Mouse (Mus musculus) small intestine, adult 2 months (tissue): ENCODE results near the gene Sh3bp4. TPM values are rescaled to one million over a fixed set of nuclear protein-coding genes. Genes with fewer than 3 reads are reported as not detected.

Experiments
- H3K27ac ChIP-seq: fragments of 200-500 bp; 2 replicates; pipeline ENCODE4 v1.5.1; 2012; ENCODE audit warnings: low read depth, low read length, control low read depth, inconsistent platforms; ENCODE audit not compliant: insufficient read depth
- H3K27me3 ChIP-seq: fragments of 200-500 bp; 2 replicates; pipeline ENCODE4 v1.6.1; 2012; ENCODE audit warnings: mild to moderate bottlenecking, moderate library complexity, low read length, inconsistent platforms; ENCODE audit not compliant: control insufficient read depth, insufficient read depth
- H3K36me3 ChIP-seq: fragments of 200-500 bp; 2 replicates; pipeline ENCODE4 v1.6.1; 2012; ENCODE audit warnings: mild to moderate bottlenecking, low read length, control low read depth, inconsistent platforms; ENCODE audit not compliant: control insufficient read depth, insufficient read depth
- H3K4me1 ChIP-seq: fragments of 200-500 bp; 2 replicates; pipeline ENCODE4 v1.6.1; 2012; ENCODE audit warnings: low read length, inconsistent platforms, mixed read lengths; ENCODE audit not compliant: control insufficient read depth, insufficient read depth, insufficient read length
- H3K4me3 ChIP-seq: fragments of 200-500 bp; 2 replicates; pipeline ENCODE4 v1.5.1; 2012; ENCODE audit warnings: low read depth, mild to moderate bottlenecking, control low read depth, inconsistent platforms, low read length, moderate library complexity
- CTCF ChIP-seq: fragments of 200-500 bp; IDR thresholded peaks from 2 replicates; pipeline ENCODE4 v1.5.1; 2012; ENCODE audit warnings: low read depth, mild to moderate bottlenecking, control low read depth, inconsistent platforms, low read length, moderate library complexity, mixed read lengths; ENCODE audit not compliant: insufficient replicate concordance, insufficient read length; ENCODE audit errors: extremely low read depth
- POLR2A ChIP-seq: fragments of 200-500 bp; IDR thresholded peaks from 2 replicates; pipeline ENCODE4 v1.6.1; 2012; ENCODE audit warnings: low read depth, mild to moderate bottlenecking, control low read depth, inconsistent platforms, low read length, moderate library complexity
- WGBS: fragments of 180-500 bp; shearing (Covaris S2); methylation state at CpG from one replicate; pipeline ENCODE4 v1.1.7; 2018; 5-methylcytosine and 5-hydroxymethylcytosine counted together
- polyA plus RNA-seq: library from polyadenylated mRNA; depleted of rRNA; stranded (reverse); fragments of >200 nt; gene quantifications from 2 replicates; pipeline ENCODE4 v1.2.3, GENCODE M21; 2012

The Sh3bp4 gene
- polyA plus RNA-seq, 1 experiment: 5.5 TPM

GRCm38 (mm10) chr1:89136089-89136811 lies 66.0 kb downstream of the Sh3bp4 start:
- Histone ChIP-seq H3K4me3 (no peak overlapping the region), H3K4me1 (peaks cover 19% of the 10 kb centered on the region), H3K36me3 (no peaks in the 10 kb centered on the region), H3K27me3 (no peaks in the 10 kb centered on the region), H3K27ac (no peak overlapping the region)
- no peak for TF ChIP-seq POLR2A
- no peak for TF ChIP-seq CTCF
- WGBS: 66% methylated on average over 13 of the region's 13 CpGs

GRCm38 (mm10) chr1:89137086-89137816 lies 67.0 kb downstream of the Sh3bp4 start:
- H3K27me3 ChIP-seq: no peaks in the 10 kb centered on the region
- TF ChIP-seq CTCF (no peak), POLR2A (no peak)
- H3K4me1 ChIP-seq: peaks cover 12% of the 10 kb centered on the region
- WGBS: 92% methylated on average over 13 of the region's 13 CpGs
- H3K27ac ChIP-seq: no peak overlapping the region
- H3K36me3 ChIP-seq: no peaks in the 10 kb centered on the region
- no peak overlapping the region for H3K4me3 ChIP-seq

GRCm38 (mm10) chr1:89138316-89138715 lies 68.1 kb downstream of the Sh3bp4 start:
- no peaks in the 10 kb centered on the region for H3K36me3 ChIP-seq
- H3K27me3 ChIP-seq: no peaks in the 10 kb centered on the region
- no peak overlapping the region for H3K4me3 ChIP-seq
- H3K27ac ChIP-seq: no peak overlapping the region
- H3K4me1 ChIP-seq: peaks cover 8% of the 10 kb centered on the region
- WGBS: 48% methylated on average over 5 of the region's 5 CpGs
- TF ChIP-seq POLR2A: no peak
- TF ChIP-seq CTCF: no peak

DNA sequence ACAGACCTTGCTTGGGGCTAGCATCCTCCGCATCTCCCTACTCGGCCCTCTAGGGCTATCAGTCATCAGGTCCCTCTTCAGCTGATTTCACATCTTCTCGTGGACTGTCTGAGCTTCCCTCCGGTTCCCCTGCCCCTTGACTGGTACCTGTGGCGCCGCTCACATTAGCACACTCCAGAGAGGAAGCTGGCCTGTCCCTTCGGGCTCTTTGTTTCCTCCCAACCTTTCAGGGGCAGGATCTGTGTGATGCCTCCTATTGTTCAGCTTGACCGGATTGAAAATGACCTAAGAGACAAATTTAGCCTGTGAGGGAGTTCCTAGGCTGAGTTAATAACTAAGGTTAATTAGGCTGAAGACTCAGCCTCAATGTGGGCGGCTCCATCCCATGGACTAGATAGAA lies 69.9 kb downstream of the Sh3bp4 start:
- Histone ChIP-seq H3K36me3 (peaks cover 14% of the 10 kb centered on the region), H3K27ac (no peak overlapping the region), H3K27me3 (no peaks in the 10 kb centered on the region), H3K4me1 (no peaks in the 10 kb centered on the region), H3K4me3 (no peak overlapping the region)
- WGBS: 91% methylated on average over 9 of the region's 9 CpGs
- TF ChIP-seq POLR2A: no peak
- no peak for TF ChIP-seq CTCF

DNA sequence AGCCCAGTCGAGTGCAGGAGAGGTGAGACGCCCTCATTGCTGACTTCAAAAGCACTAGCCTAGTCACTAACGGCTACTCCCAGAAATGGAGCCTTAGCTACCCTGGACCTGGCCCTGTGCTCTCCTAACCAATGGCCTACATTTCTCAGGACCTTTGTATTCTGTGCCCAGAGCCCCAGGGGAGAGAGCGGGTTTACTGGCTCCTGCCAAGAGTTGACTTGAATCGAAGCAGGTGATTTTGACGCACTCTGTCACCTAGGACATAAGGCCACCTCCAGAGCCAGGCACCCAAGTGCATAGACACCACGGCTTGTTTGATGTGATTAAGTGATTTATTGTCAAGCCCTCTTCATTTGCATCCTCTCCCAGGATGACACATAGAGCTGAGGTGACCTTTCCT lies 80.9 kb downstream of the Sh3bp4 start:
- Histone ChIP-seq H3K36me3 (peaks cover 16% of the 10 kb centered on the region), H3K4me1 (no peaks in the 10 kb centered on the region), H3K27ac (no peak overlapping the region), H3K27me3 (no peaks in the 10 kb centered on the region), H3K4me3 (no peak overlapping the region)
- 68% methylated on average over 7 of the region's 7 CpGs for WGBS
- TF ChIP-seq CTCF: no peak

GRCm38 (mm10) chr1:89152576-89152975 lies 82.4 kb downstream of the Sh3bp4 start:
- Histone ChIP-seq H3K36me3 (peaks cover 15% of the 10 kb centered on the region), H3K27me3 (no peaks in the 10 kb centered on the region), H3K4me1 (no peaks in the 10 kb centered on the region), H3K4me3 (no peak overlapping the region), H3K27ac (no peak overlapping the region)
- WGBS: 41% methylated on average over 7 of the region's 7 CpGs
- no peak for TF ChIP-seq CTCF
- TF ChIP-seq POLR2A: no peak

- Histone ChIP-seq H3K4me1 (no peaks in the 10 kb centered on the region), H3K4me3 (no peak overlapping the region), H3K36me3 (peaks cover 15% of the 10 kb centered on the region), H3K27me3 (no peaks in the 10 kb centered on the region), H3K27ac (no peak overlapping the region)
- 66% methylated on average over 6 of the region's 6 CpGs for WGBS
- no peak for TF ChIP-seq POLR2A
- TF ChIP-seq CTCF: no peak
Measured at GRCm38 (mm10) chr1:89153203-89153602, 83.0 kb downstream of the Sh3bp4 start.
